Mouse (Mus musculus): ENCODE data around the gene Sorcs2.

DNA sequence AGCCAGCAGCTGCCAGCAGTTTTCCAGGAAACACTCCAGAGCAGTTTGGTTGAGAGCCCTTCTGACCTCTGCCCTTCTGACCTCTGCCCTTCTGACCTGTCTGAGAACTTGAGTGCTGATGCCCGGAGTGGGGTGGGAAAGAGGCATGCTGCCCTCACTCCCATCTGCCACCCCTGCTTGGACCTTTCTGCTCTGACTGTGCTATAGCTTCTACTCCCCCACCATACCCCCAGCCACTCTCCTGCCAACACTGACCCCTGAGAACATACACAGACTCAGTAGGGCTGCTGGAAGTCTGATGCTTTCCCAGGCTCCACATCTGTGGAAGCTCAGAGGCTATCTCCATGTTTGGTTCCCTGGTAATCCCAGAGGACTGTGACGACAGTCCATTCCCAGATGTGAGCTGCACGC, 277.0 kb downstream of the Sorcs2 start:
- TF ChIP-seq SMC3 (IDR thresholded peaks at IDR 0.05; ENCODE audit: low read depth, low read length), result no peak
- no peak for TF ChIP-seq GABPA (IDR thresholded peaks at IDR 0.05; ENCODE audit: insufficient replicate concordance, low read depth, low read length)
- no peak for TF ChIP-seq CTCF (conservative IDR thresholded peaks at IDR 0.05 in 1 of 2, IDR thresholded peaks at IDR 0.05 in 1 of 2; ENCODE audit: low read depth in 2 of 2, low read length in 2 of 2)
- TF ChIP-seq POLR2A (IDR thresholded peaks at IDR 0.05; ENCODE audit: low read depth, low read length), result no peak
- no peak for TF ChIP-seq TBP (conservative IDR thresholded peaks at IDR 0.05; ENCODE audit: low read depth, low read length)
- no peak for TF ChIP-seq RAD21 (IDR thresholded peaks at IDR 0.05; ENCODE audit: low read depth, low read length)
- TF ChIP-seq SIN3A (IDR thresholded peaks at IDR 0.05; ENCODE audit: low read length), result no peak
- TF ChIP-seq BHLHE40 (IDR thresholded peaks at IDR 0.05; ENCODE audit: low read depth, low read length), result no peak
- TF ChIP-seq EP300 (IDR thresholded peaks at IDR 0.05; ENCODE audit: low read length), result no peak
- no peak for TF ChIP-seq KAT2A (IDR thresholded peaks at IDR 0.05; ENCODE audit: insufficient replicate concordance, low read length)
- TF ChIP-seq E2F4 (IDR thresholded peaks at IDR 0.05; ENCODE audit: insufficient replicate concordance, low read depth, low read length), result no peak
- TF ChIP-seq ELF1 (IDR thresholded peaks at IDR 0.05; ENCODE audit: low read depth, low read length), result no peak
- no peak for TF ChIP-seq CHD2 (IDR thresholded peaks at IDR 0.05; ENCODE audit: low read length)

Measured in CH12.LX (cell line).